Mouse (Mus musculus) myocyte (in vitro differentiated cells): Measurements from ENCODE around the gene Map3k3. TPM values are rescaled to one million over a fixed set of nuclear protein-coding genes. Genes with fewer than 3 reads are reported as not detected.

Experiments
- H3K27me3 ChIP-seq: one replicate; pipeline ENCODE4 v1.6.1; 2011; ENCODE audit not compliant: control insufficient read depth, insufficient read depth, insufficient read length
- H3K36me3 ChIP-seq: one replicate; pipeline ENCODE4 v1.6.1; 2011; ENCODE audit not compliant: control insufficient read depth, insufficient read depth
- H3K4me2 ChIP-seq: one replicate; pipeline ENCODE4 v1.6.1; 2011; ENCODE audit warnings: low read depth, control low read depth
- H3K4me3 ChIP-seq: one replicate; pipeline ENCODE4 v1.5.1; 2011; ENCODE audit warnings: mild to moderate bottlenecking, control low read depth, moderate library complexity
- H3K79me2 ChIP-seq: one replicate; pipeline ENCODE4 v1.6.1; 2011; ENCODE audit not compliant: control insufficient read depth, insufficient read depth
- H3ac ChIP-seq: one replicate; pipeline ENCODE4 v1.6.1; 2011; ENCODE audit not compliant: control insufficient read depth, insufficient read length
- CEBPB ChIP-seq: IDR thresholded peaks from 2 replicates; pipeline ENCODE4 v1.6.1; 2011; ENCODE audit warnings: mild to moderate bottlenecking, moderate library complexity; ENCODE audit not compliant: poor library complexity, insufficient read depth, severe bottlenecking
- E2F4 ChIP-seq: IDR thresholded peaks from one replicate; pipeline ENCODE4 v1.6.1; 2011; ENCODE audit warnings: mild to moderate bottlenecking, control low read depth, moderate library complexity; ENCODE audit not compliant: insufficient read depth
- MAX ChIP-seq: IDR thresholded peaks from one replicate; pipeline ENCODE4 v1.6.1; 2011; ENCODE audit warnings: low read depth, mild to moderate bottlenecking, control low read depth
- MYOD1 ChIP-seq, 3 experiments: IDR thresholded peaks; one replicate each; pipeline ENCODE4 v1.6.1; 2011; ENCODE audit warnings: control low read depth in 2 of 3, low read depth in 2 of 3, mild to moderate bottlenecking in 2 of 3, moderate library complexity in 1 of 3; ENCODE audit not compliant: insufficient read length in 2 of 3, control insufficient read depth in 1 of 3
- MYOG ChIP-seq, 3 experiments: IDR thresholded peaks; one replicate each; pipeline ENCODE4 v1.6.1; 2011; ENCODE audit warnings: control low read depth in 2 of 3, low read depth in 2 of 3, mild to moderate bottlenecking in 2 of 3; ENCODE audit not compliant: insufficient read length in 2 of 3, control insufficient read depth in 1 of 3, insufficient read depth in 1 of 3
- POLR2A ChIP-seq: IDR thresholded peaks from one replicate; pipeline ENCODE4 v1.6.1; 2011; ENCODE audit warnings: low read depth, mild to moderate bottlenecking, control low read depth, moderate library complexity; ENCODE audit not compliant: insufficient read length
- POLR2AphosphoS2 ChIP-seq: IDR thresholded peaks from one replicate; pipeline ENCODE4 v1.6.1; 2011; ENCODE audit warnings: low read depth, control low read depth; ENCODE audit not compliant: insufficient read length
- REST ChIP-seq: IDR thresholded peaks from one replicate; pipeline ENCODE4 v1.6.1; 2011; ENCODE audit warnings: mild to moderate bottlenecking, control low read depth, moderate library complexity; ENCODE audit not compliant: insufficient read depth, insufficient read length
- SRF ChIP-seq: IDR thresholded peaks from one replicate; pipeline ENCODE4 v1.6.1; 2011; ENCODE audit warnings: low read depth; ENCODE audit not compliant: control insufficient read depth, insufficient read length
- TCF12 ChIP-seq: IDR thresholded peaks from one replicate; pipeline ENCODE4 v1.6.1; 2011; ENCODE audit warnings: mild to moderate bottlenecking, control low read depth; ENCODE audit not compliant: poor library complexity, insufficient read depth, severe bottlenecking
- TCF3 ChIP-seq: IDR thresholded peaks from one replicate; pipeline ENCODE4 v1.6.1; 2011; ENCODE audit warnings: low read depth, control low read depth; ENCODE audit not compliant: insufficient read length
- USF1 ChIP-seq: IDR thresholded peaks from one replicate; pipeline ENCODE4 v1.6.1; 2011; ENCODE audit warnings: low read depth, mild to moderate bottlenecking, control low read depth, moderate library complexity
- polyA plus RNA-seq: library from polyadenylated mRNA; unstranded; fragments of >200 nt; fragmentation: generic; extraction: Trizol; gene quantifications from one replicate; pipeline ENCODE4 v1.2.1, GENCODE M21; 2012; ENCODE audit warnings: missing spikeins

Map3k3 gene
- polyA plus RNA-seq, 1 experiment: 21.9 TPM

DNA sequence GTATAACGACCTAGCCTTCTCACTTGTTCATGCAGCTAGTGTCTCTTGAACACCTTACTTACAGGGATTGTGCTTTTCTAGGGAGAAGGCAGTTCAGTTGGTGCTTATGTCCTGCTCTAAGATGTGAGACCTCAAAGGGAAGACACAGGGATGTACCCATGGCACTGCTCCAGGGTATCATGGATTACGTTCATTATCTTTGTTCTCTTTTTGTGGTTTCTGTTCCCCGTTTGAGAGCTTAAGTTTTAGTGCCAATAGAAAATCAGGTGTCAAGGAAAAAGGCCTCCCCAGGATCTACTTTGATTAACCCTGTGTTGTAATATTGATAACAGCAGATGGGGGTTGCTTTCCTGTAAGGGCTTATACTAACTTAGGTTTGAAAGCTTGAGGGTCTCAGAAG, 10.6 kb upstream of the Map3k3 start:
- H3K79me2 ChIP-seq: peaks cover under 1% of the 10 kb centered on the region
- no peak overlapping the region for H3K4me3 ChIP-seq
- H3K27me3 ChIP-seq: no peaks in the 10 kb centered on the region
- peaks cover 12% of the 10 kb centered on the region for H3K36me3 ChIP-seq
- TF ChIP-seq MAX (no peak), POLR2A (no peak), REST (no peak), TCF12 (no peak), POLR2AphosphoS2 (no peak), SRF (no peak), MYOG (IDR thresholded peaks at IDR 0.05; ENCODE audit: control insufficient read depth in 1 of 3, insufficient read depth in 1 of 3, insufficient read length in 2 of 3, low read depth in 2 of 3) (no peak), MYOD1 (IDR thresholded peaks at IDR 0.05; ENCODE audit: control insufficient read depth in 1 of 3, insufficient read length in 2 of 3, low read depth in 2 of 3) (no peak)
- H3ac ChIP-seq: no peak overlapping the region
- H3K4me2 ChIP-seq: no peak overlapping the region

DNA sequence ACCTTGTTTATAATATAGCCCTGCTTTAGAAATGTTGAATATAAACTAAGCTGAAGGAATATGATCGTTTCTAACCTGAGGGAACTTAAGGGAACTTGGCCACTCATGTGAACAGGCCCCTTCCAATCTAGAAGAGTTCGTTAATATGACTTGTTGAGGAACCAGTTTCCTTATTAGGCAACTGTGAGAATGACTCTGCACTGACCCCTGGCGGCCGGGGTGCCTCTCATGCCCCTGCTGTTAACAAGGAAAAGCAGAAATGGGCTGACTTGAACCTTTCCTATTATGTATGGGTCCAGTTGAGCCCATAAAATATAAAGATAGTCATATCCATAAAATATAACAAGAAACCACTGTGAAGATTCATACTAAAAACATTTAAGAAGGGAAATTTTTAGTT, 8.1 kb upstream of the Map3k3 start:
- no peaks in the 10 kb centered on the region for H3K79me2 ChIP-seq
- H3K36me3 ChIP-seq: peaks cover 6% of the 10 kb centered on the region
- no peak overlapping the region for H3K4me3 ChIP-seq
- no peak overlapping the region for H3K4me2 ChIP-seq
- no peak overlapping the region for H3ac ChIP-seq
- TF ChIP-seq CEBPB: no peak
- peak; percentile 99 for TF ChIP-seq SRF
- no peaks in the 10 kb centered on the region for H3K27me3 ChIP-seq

DNA sequence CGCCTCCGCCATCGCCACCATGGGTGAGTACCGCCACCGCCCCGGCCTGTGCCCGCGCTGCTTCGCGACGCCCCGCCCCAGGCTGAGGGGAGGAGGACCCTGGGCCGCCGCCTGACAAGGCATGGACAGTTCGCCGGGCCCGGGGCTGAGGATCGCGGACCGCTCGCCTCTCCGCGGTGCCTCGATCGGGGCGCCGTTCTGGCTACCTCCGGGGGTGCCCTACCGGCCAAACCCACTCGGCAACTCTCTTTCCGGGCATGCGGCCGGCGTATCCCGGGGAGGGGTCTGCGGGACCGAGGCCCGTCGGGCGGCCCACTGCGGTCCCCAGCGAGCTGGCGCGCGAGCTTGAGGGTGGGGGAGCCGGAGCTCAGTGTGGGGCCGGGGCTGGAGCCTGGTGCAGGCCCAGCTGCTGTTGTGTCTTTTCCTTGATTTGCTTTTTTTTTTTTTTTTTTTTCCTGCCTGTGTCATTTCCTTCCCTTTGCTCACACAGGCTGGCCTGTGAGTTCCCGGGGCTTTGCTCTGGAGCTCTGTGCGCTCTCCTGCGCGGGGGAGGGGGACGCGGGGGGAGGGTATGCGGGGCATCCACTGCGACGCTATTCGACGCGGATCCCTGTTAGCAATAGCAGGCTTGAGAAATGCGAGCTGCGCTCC, 623 bp downstream of the Map3k3 start:
- no peaks in the 10 kb centered on the region for H3K27me3 ChIP-seq
- peak overlapping the region; percentile 58 for H3ac ChIP-seq
- TF ChIP-seq POLR2A: peak; percentile 80
- TF ChIP-seq CEBPB: no peak
- no peak for TF ChIP-seq TCF12
- peak overlapping the region; percentile 79 for H3K4me2 ChIP-seq
- H3K36me3 ChIP-seq: no peaks in the 10 kb centered on the region
- H3K4me3 ChIP-seq: peak overlapping the region; percentile 55
- H3K79me2 ChIP-seq: peaks cover 48% of the 10 kb centered on the region

DNA sequence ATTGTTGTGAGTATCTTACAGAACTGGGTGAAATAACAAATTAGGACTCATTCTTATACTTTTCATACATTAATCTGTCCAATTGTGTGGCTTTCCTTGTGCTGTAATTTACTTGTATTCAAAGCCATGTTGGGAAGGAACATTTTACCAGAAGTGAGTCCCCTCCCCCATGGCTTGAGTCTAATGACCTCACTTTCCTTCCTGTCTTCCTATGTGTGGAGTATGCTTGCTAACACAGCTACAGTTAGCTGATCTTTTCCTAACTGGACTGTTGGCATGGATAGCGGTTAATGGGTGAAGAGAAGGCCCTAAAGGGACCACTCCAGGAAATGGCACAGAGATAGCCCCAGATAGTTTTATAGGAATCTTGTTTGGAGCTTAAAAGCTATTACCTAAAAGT, 13.8 kb downstream of the Map3k3 start:
- no peak overlapping the region for H3ac ChIP-seq
- H3K79me2 ChIP-seq: peaks cover 71% of the 10 kb centered on the region
- peaks cover 11% of the 10 kb centered on the region for H3K36me3 ChIP-seq
- no peaks in the 10 kb centered on the region for H3K27me3 ChIP-seq
- H3K4me2 ChIP-seq: no peak overlapping the region
- no peak for TF ChIP-seq REST
- TF ChIP-seq MYOD1 (IDR thresholded peaks at IDR 0.05; ENCODE audit: control insufficient read depth in 1 of 3, insufficient read length in 2 of 3, low read depth in 2 of 3): no peak
- TF ChIP-seq TCF12: no peak
- no peak for TF ChIP-seq USF1
- TF ChIP-seq POLR2AphosphoS2: no peak
- no peak for TF ChIP-seq E2F4
- TF ChIP-seq MAX: no peak
- TF ChIP-seq MYOG (IDR thresholded peaks at IDR 0.05; ENCODE audit: control insufficient read depth in 1 of 3, insufficient read depth in 1 of 3, insufficient read length in 2 of 3, low read depth in 2 of 3): no peak
- no peak for TF ChIP-seq POLR2A
- TF ChIP-seq SRF: no peak
- TF ChIP-seq TCF3: no peak
- TF ChIP-seq CEBPB: no peak
- no peak overlapping the region for H3K4me3 ChIP-seq

DNA sequence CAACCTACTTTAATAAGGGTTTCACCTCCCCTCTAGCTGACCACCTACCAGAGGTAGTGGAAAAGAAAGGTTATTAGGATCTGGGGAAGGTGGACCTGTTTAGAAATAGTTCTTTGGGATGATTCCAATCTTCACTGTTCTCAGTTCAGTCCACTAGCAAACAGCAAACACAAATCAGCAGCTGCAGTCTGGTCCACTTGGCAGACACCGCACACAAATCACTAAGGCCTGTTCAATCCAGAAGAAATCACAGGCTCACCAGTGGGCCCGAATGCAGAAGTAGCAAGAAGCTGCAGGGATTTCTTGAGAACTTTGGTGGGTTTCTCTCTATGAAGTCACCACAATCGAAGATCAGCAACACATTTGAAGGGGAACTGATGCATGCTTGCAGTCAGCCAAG, 18.5 kb downstream of the Map3k3 start:
- no peak overlapping the region for H3K4me2 ChIP-seq
- TF ChIP-seq E2F4: no peak
- no peak for TF ChIP-seq POLR2A
- H3K79me2 ChIP-seq: peaks cover 37% of the 10 kb centered on the region
- H3K36me3 ChIP-seq: peaks cover 7% of the 10 kb centered on the region
- H3K27me3 ChIP-seq: no peaks in the 10 kb centered on the region
- H3K4me3 ChIP-seq: no peak overlapping the region
- no peak overlapping the region for H3ac ChIP-seq

DNA sequence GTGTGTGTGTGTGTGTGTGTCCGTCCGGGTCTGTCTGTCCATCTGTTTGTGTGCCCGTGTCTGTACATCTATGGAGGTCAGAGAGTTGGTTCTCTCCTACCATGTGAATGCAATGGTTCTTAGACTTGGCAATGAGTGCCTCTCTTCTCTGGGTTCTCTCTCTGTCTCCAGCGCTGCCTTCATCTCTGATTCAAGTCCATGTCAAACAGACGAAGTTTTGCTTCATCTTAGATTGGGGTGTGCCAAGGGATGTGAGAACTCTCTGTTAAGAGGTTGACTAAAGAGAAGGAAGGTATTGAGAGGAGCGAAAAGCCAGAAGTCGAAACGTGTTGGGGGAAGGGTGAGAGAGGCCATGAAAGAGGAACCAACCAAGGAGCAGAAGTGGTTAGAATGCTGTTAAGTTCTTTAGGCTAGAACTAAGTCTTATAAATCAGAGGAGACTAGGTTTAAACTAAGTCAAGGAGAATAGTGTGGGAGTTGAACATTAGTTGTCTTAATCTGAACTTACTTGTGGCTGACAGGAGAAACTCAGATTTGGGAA, 21.7 kb downstream of the Map3k3 start:
- H3K27me3 ChIP-seq: no peaks in the 10 kb centered on the region
- H3ac ChIP-seq: no peak overlapping the region
- no peak for TF ChIP-seq POLR2A
- no peak for TF ChIP-seq MYOG (IDR thresholded peaks at IDR 0.05; ENCODE audit: control insufficient read depth in 1 of 3, insufficient read depth in 1 of 3, insufficient read length in 2 of 3, low read depth in 2 of 3)
- TF ChIP-seq REST: no peak
- no peak for TF ChIP-seq MYOD1 (IDR thresholded peaks at IDR 0.05; ENCODE audit: control insufficient read depth in 1 of 3, insufficient read length in 2 of 3, low read depth in 2 of 3)
- H3K79me2 ChIP-seq: peaks cover 23% of the 10 kb centered on the region
- no peak overlapping the region for H3K4me3 ChIP-seq
- peaks cover 7% of the 10 kb centered on the region for H3K36me3 ChIP-seq
- H3K4me2 ChIP-seq: no peak overlapping the region
